9 mouse cellular contexts compared by ENCODE assay signal in the genomic region with DNA sequence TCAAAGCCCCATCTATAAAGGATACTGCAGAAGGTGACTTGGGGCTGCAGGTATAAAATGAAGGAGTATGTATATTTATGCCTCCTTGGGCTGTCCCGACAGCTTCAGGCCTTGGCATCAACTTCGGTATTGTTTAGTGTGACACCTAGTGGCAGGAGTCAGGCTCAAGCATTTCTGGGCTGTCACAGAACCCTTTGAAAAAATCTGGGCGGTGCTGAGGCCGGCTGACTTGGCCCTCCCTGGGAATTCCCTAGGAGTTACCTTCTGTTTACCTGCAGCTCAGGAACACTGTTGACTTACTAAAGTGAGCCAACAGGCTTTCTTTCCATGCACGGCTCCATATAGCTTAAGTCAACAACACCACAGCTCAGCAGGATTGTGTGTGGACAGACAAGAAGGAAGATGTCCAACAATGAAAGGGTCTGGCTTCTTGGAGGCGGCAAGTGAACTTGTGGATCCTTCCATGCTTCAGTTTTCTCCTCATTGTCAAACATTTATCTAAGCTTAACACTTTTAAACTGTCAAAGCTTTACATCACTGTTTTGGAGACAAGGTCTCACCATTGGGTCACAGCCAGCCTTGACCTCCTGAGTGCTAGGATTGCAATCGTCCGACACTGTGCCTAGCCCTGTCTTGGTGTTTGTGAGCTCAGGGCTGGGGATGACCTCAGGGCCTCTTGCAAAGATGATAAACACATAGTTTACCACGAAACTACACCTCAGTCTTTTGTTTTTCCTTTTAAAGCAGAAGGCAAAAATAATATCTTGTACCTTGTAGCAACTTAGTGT. TPM values are rescaled to one million over a fixed set of nuclear protein-coding genes. Genes with fewer than 3 reads are reported as not detected.
DNase-seq lines count a peak whose midpoint lies in the region; ATAC-seq and TF ChIP-seq lines count a peak whose summit lies in the region.
"Had no signal": no experiment of that assay in that cellular context is flagged by ENCODE, and none has a peak within 500 bp of the region (broad histone marks: within the 10 kb centered on the region; RNA-seq: fewer than 3 reads in every experiment).

No protein-coding gene starts in this region.

- H3K36me3 ChIP-seq in hindbrain, embryonic 10.5 days, result peaks cover 9% of the 10 kb centered on the region
- H3K36me3 ChIP-seq in hindbrain, embryonic 13.5 days, result peaks cover 5% of the 10 kb centered on the region
- peaks cover 7% of the 10 kb centered on the region for H3K36me3 ChIP-seq in stomach, embryonic 14.5 days (ENCODE audit: control insufficient read depth, insufficient read depth, low read length)

- no peaks in the 10 kb centered on the region for H3K9me3 ChIP-seq in hindbrain, embryonic 10.5 days
- H3K9me3 ChIP-seq in hindbrain, embryonic 13.5 days, result no peaks in the 10 kb centered on the region
- no peaks in the 10 kb centered on the region for H3K9me3 ChIP-seq in stomach, embryonic 14.5 days (ENCODE audit: control insufficient read depth, low read depth, low read length)
- H3K9me3 ChIP-seq: limb, embryonic 15.5 days had no signal

- DNase-seq in hindbrain, embryonic 10.5 days (ENCODE audit: low spot score), result peak; percentile 63
- peak; percentile 88 for DNase-seq in brain, adult 2 months (ENCODE audit: low read depth, low spot score)
- DNase-seq in kidney, postnatal 36 days, result peak; percentile 83 to 86
- peak; percentile 81 to 86 for DNase-seq in lung, postnatal 4 days

- no peak overlapping the region for H3K4me2 ChIP-seq in hindbrain, embryonic 13.5 days
- H3K4me2 ChIP-seq in stomach, embryonic 14.5 days (replicated peaks; ENCODE audit: low read depth, low read length), result no peak overlapping the region
- H3K4me2 ChIP-seq: limb, embryonic 15.5 days had no signal

- no peak overlapping the region for H3K9ac ChIP-seq in hindbrain, embryonic 13.5 days
- no peak overlapping the region for H3K9ac ChIP-seq in stomach, embryonic 14.5 days (replicated peaks; ENCODE audit: low read depth, low read length)
- H3K9ac ChIP-seq: limb, embryonic 15.5 days had no signal

- no peak for ATAC-seq in hindbrain, embryonic 13.5 days (ENCODE audit: low FRiP score)
- peak; percentile 24 for ATAC-seq in CD4-positive, CD25-positive, alpha-beta regulatory T cell, adult 4 months
- peak; percentile 38 for ATAC-seq in stomach, embryonic 14.5 days (ENCODE audit: insufficient number of reproducible peaks, insufficient read depth, low FRiP score, low read depth)

- TF ChIP-seq POLR2A in embryonic fibroblast, embryonic 13.5 days (IDR thresholded peaks at IDR 0.05; ENCODE audit: low read depth, low read length), result no peak

- no peak overlapping the region for H3K27ac ChIP-seq in hindbrain, embryonic 10.5 days
- no peak overlapping the region for H3K27ac ChIP-seq in hindbrain, embryonic 13.5 days
- no peak overlapping the region for H3K27ac ChIP-seq in embryonic fibroblast, embryonic 13.5 days (ENCODE audit: insufficient read depth, low read length)
- H3K27ac ChIP-seq in stomach, embryonic 14.5 days (ENCODE audit: low read length), result 0 out of 2 replicates have a peak overlapping the region, but pooled peaks have one; percentile 10
- H3K27ac ChIP-seq: limb, embryonic 15.5 days had no signal

- no peak overlapping the region for H3K4me3 ChIP-seq in hindbrain, embryonic 10.5 days
- no peak overlapping the region for H3K4me3 ChIP-seq in hindbrain, embryonic 13.5 days
- H3K4me3 ChIP-seq in embryonic fibroblast, embryonic 13.5 days (ENCODE audit: insufficient read depth, low read length), result no peak overlapping the region
- H3K4me3 ChIP-seq in stomach, embryonic 14.5 days (ENCODE audit: low read depth, low read length), result no peak overlapping the region
- H3K4me3 ChIP-seq: limb, embryonic 15.5 days had no signal

- peaks cover 30% of the 10 kb centered on the region for H3K4me1 ChIP-seq in hindbrain, embryonic 10.5 days (replicated peaks)
- peaks cover 24% of the 10 kb centered on the region for H3K4me1 ChIP-seq in hindbrain, embryonic 13.5 days (replicated peaks)
- H3K4me1 ChIP-seq in embryonic fibroblast, embryonic 13.5 days (ENCODE audit: control insufficient read depth, insufficient read depth, low read length), result peaks cover 11% of the 10 kb centered on the region
- peaks cover 18% of the 10 kb centered on the region; the same call in 1 of the 2 replicates for H3K4me1 ChIP-seq in stomach, embryonic 14.5 days (ENCODE audit: control insufficient read depth, insufficient read depth, low read length)

- peak; percentile 51; the same call in 1 of the 2 replicates for TF ChIP-seq CTCF in embryonic fibroblast, embryonic 13.5 days (IDR thresholded peaks at IDR 0.05; ENCODE audit: borderline replicate concordance, insufficient read depth, low read length)

- H3K27me3 ChIP-seq in hindbrain, embryonic 10.5 days (ENCODE audit: insufficient read depth, poor library complexity, severe bottlenecking), result peaks cover 6% of the 10 kb centered on the region; the same call in 1 of the 2 replicates
- H3K27me3 ChIP-seq in hindbrain, embryonic 13.5 days, result 0 out of 2 replicates have a peak, but pooled peaks cover 7% of the 10 kb centered on the region
- H3K27me3 ChIP-seq in stomach, embryonic 14.5 days (ENCODE audit: control insufficient read depth, insufficient read depth, low read length), result no peaks in the 10 kb centered on the region
- H3K27me3 ChIP-seq: limb, embryonic 15.5 days had no signal

- 34% methylated on average over 9 of the region's 9 CpGs for WGBS in hindbrain, embryonic 10.5 days
- 37% methylated on average over 9 of the region's 9 CpGs for WGBS in hindbrain, embryonic 13.5 days
- 25% methylated on average over 9 of the region's 9 CpGs for WGBS in stomach, embryonic 14.5 days

RNA-seq across cellular contexts. Expression of gene Nfkbia, which starts 2.9 kb away (rescaled TPM):
- polyA plus RNA-seq in hindbrain, embryonic 10.5 days (2016; fragmentation: Nextera tagmentation; extraction: Ambion mirVana), result 33.8 and 37.1 TPM in 2 replicates
- 55.3 and 60.7 TPM in 2 replicates for polyA plus RNA-seq in hindbrain, embryonic 13.5 days (2015; fragmentation: Nextera tagmentation; extraction: Ambion mirVana)
- polyA plus RNA-seq in CD4-positive, CD25-positive, alpha-beta regulatory T cell, adult 4 months (2017; shearing (Covaris generic)), result 100 to 1,000 TPM; 643 to 660 TPM
- polyA plus RNA-seq in embryonic fibroblast, embryonic 13.5 days (2011; ENCODE audit: insufficient read length, low read depth, missing spikeins), result 40.4 and 40.8 TPM in 2 replicates
- 91.8 and 95.4 TPM in 2 replicates for polyA plus RNA-seq in stomach, embryonic 14.5 days (2014; fragmentation: Nextera tagmentation; extraction: Ambion mirVana)
